Comparison of ENCODE assay signal across 27 mouse cellular contexts in genomic region chr3:14999914-15000313, GRCm38 (mm10).
"Had no signal": no experiment of that assay in that cellular context is flagged by ENCODE, and none has a peak within 500 bp of the region (broad histone marks: within the 10 kb centered on the region; RNA-seq: fewer than 3 reads in every experiment).

No protein-coding gene starts in this region.

- H3K9me3 ChIP-seq: heart, embryonic 10.5 days; heart, embryonic 12.5 days; hindbrain, embryonic 10.5 days; hindbrain, embryonic 13.5 days; hindbrain, embryonic 15.5 days; intestine, embryonic 15.5 days; limb, embryonic 10.5 days; limb, embryonic 12.5 days; liver, embryonic 13.5 days; liver, embryonic 15.5 days had no signal

- H3K36me3 ChIP-seq: heart, embryonic 10.5 days; heart, embryonic 12.5 days; hindbrain, embryonic 10.5 days; hindbrain, embryonic 13.5 days; hindbrain, embryonic 15.5 days; intestine, embryonic 15.5 days; limb, embryonic 10.5 days; limb, embryonic 12.5 days; liver, embryonic 13.5 days; liver, embryonic 15.5 days had no signal

- H3K4me1 ChIP-seq: heart, embryonic 10.5 days; heart, embryonic 12.5 days; hindbrain, embryonic 13.5 days; hindbrain, embryonic 15.5 days; intestine, embryonic 15.5 days had no signal

- H3K27ac ChIP-seq: gastrocnemius, adult 2 months; heart, embryonic 10.5 days; hindbrain, embryonic 10.5 days; hindbrain, embryonic 13.5 days; hindbrain, embryonic 15.5 days; intestine, embryonic 15.5 days; layer of hippocampus, adult 2 months; left cerebral cortex, adult 2 months; limb, embryonic 10.5 days; limb, embryonic 12.5 days; liver, embryonic 13.5 days; liver, embryonic 15.5 days had no signal

- DNase-seq: gastrocnemius, adult 2 months; gastrocnemius, postnatal 10 days; gastrocnemius, postnatal 25 days; heart, adult 18-20 months; heart, postnatal 10 days; heart, postnatal 4 days; kidney, adult 18-20 months; kidney, adult 8-10 months; kidney, postnatal 10 days; kidney, postnatal 25 days; kidney, postnatal 4 days; liver, embryonic 13.5 days; liver, postnatal 0 days had no signal

- ATAC-seq: inflammation-experienced regulatory T-cells, adult 6 months; intestine, embryonic 15.5 days; intestine, postnatal 0 days; liver, postnatal 0 days had no signal

- H3K4me3 ChIP-seq: gastrocnemius, adult 2 months; heart, embryonic 10.5 days; heart, embryonic 12.5 days; hindbrain, embryonic 10.5 days; hindbrain, embryonic 13.5 days; hindbrain, embryonic 15.5 days; intestine, embryonic 15.5 days; layer of hippocampus, adult 2 months; left cerebral cortex, adult 2 months; limb, embryonic 10.5 days; limb, embryonic 12.5 days; liver, embryonic 13.5 days; liver, embryonic 15.5 days had no signal

- H3K4me2 ChIP-seq: heart, embryonic 12.5 days; hindbrain, embryonic 13.5 days; hindbrain, embryonic 15.5 days; intestine, embryonic 15.5 days; limb, embryonic 12.5 days; liver, embryonic 11.5 days; liver, embryonic 13.5 days; liver, embryonic 15.5 days had no signal

- H3K27me3 ChIP-seq: heart, embryonic 12.5 days; hindbrain, embryonic 13.5 days; hindbrain, embryonic 15.5 days; intestine, embryonic 15.5 days; limb, embryonic 12.5 days; liver, embryonic 13.5 days; liver, embryonic 15.5 days had no signal

- H3K9ac ChIP-seq: heart, embryonic 12.5 days; hindbrain, embryonic 13.5 days; hindbrain, embryonic 15.5 days; intestine, embryonic 15.5 days; limb, embryonic 12.5 days; liver, embryonic 13.5 days; liver, embryonic 15.5 days; liver, postnatal 0 days had no signal
